Mouse (Mus musculus) lung, adult 2 months (tissue): ENCODE measurements around the gene Uvssa.

Experiments used
- CTCF ChIP-seq: fragments of 200-500 bp; IDR thresholded peaks from 2 replicates; pipeline ENCODE4 v1.5.1; 2011; ENCODE audit warnings: mild to moderate bottlenecking, low read length, control low read depth; ENCODE audit not compliant: insufficient read depth
- POLR2A ChIP-seq: fragments of 200-500 bp; IDR thresholded peaks from 2 replicates; pipeline ENCODE4 v1.6.1; 2011; ENCODE audit warnings: low read depth, mild to moderate bottlenecking, control low read depth, low read length, borderline replicate concordance; ENCODE audit errors: extremely low read depth

DNA sequence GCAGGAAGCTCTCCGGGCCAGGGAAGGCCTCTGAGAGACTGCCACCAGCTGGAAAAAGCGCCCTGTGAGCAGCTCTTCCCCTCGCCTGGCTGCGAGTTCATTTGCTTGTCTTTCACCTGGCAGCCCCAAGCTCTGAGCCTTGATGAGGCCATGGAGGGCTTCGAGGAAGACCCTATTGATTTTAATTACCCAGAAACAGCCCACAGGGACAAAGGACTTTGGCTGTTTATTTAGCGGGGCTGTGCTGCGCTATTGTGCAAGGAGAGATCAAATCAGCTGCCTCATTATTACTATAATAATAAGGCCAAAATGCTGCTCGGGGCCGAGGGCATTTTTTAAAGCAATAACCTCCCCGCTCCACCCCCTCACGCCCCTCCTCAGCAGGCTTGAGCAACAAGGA lies 87.1 kb downstream of the Uvssa start:
- TF ChIP-seq POLR2A (no peak), CTCF (no peak)
